Mouse (Mus musculus) brain, embryonic 14.5 days (tissue): ENCODE data around the gene Art3. TPM values are rescaled to one million over a fixed set of nuclear protein-coding genes. Genes with fewer than 3 reads are reported as not detected.

Source experiments
- DNase-seq: peaks from one replicate; pipeline ENCODE4 v3.0.0-alpha.2; 2011; ENCODE audit warnings: low read depth
- CTCF ChIP-seq: fragments of 200-500 bp; IDR thresholded peaks from 2 replicates; pipeline ENCODE4 v1.5.1; 2012; ENCODE audit warnings: inconsistent platforms, mild to moderate bottlenecking, moderate library complexity, borderline replicate concordance; ENCODE audit not compliant: insufficient read depth, insufficient read length; ENCODE audit errors: extremely low read depth
- POLR2A ChIP-seq: fragments of 200-500 bp; IDR thresholded peaks from 2 replicates; pipeline ENCODE4 v1.6.1; 2012; ENCODE audit warnings: mild to moderate bottlenecking, inconsistent platforms, borderline replicate concordance; ENCODE audit not compliant: poor library complexity, insufficient read depth, insufficient read length, severe bottlenecking; ENCODE audit errors: extremely low read depth
- polyA plus RNA-seq: library from polyadenylated mRNA; depleted of rRNA; stranded (reverse); fragments of >200 nt; gene quantifications from 2 replicates; pipeline ENCODE4 v1.2.3, GENCODE M21; 2012

The Art3 gene
- polyA plus RNA-seq, 1 experiment = 3.8 TPM

- no peak for TF ChIP-seq CTCF
- TF ChIP-seq POLR2A = no peak
- DNase-seq = no peak
Observed at GRCm38 (mm10) chr5:92409361-92410155, 77.9 kb downstream of the Art3 start.

GRCm38 (mm10) chr5:92410486-92410885, 78.9 kb downstream of the Art3 start:
- no peak for DNase-seq
- TF ChIP-seq POLR2A (no peak), CTCF (no peak)

GRCm38 (mm10) chr5:92411461-92412140, 80.0 kb downstream of the Art3 start:
- DNase-seq = no peak
- TF ChIP-seq CTCF (no peak), POLR2A (no peak)

GRCm38 (mm10) chr5:92413271-92413981, 81.8 kb downstream of the Art3 start:
- no peak for DNase-seq
- TF ChIP-seq POLR2A (no peak), CTCF (no peak)

- TF ChIP-seq POLR2A (no peak), CTCF (no peak)
- no peak for DNase-seq
Observed at GRCm38 (mm10) chr5:92413982-92414375, 82.4 kb downstream of the Art3 start.

GRCm38 (mm10) chr5:92424126-92424525, 92.5 kb downstream of the Art3 start:
- no peak for DNase-seq
- TF ChIP-seq POLR2A (no peak), CTCF (no peak)

- TF ChIP-seq POLR2A (no peak), CTCF (no peak)
- peak; percentile 21 for DNase-seq
Observed at GRCm38 (mm10) chr5:92430723-92431122, 99.1 kb downstream of the Art3 start.

- no peak for TF ChIP-seq POLR2A
- TF ChIP-seq CTCF = no peak
Observed at GRCm38 (mm10) chr5:92431611-92432010, 100.0 kb downstream of the Art3 start.

GRCm38 (mm10) chr5:92434070-92434469, 102.4 kb downstream of the Art3 start:
- DNase-seq = peak; percentile 15
- TF ChIP-seq CTCF (no peak), POLR2A (no peak)

More at GRCm38 (mm10) chr5:92431611-92432010, 100.0 kb downstream of the Art3 start:
- DNase-seq = peak; percentile 77

- no peak for DNase-seq
- TF ChIP-seq POLR2A = no peak
- no peak for TF ChIP-seq CTCF
Observed at GRCm38 (mm10) chr5:92434571-92434985, 103.0 kb downstream of the Art3 start.

- DNase-seq = peak; percentile 99
- TF ChIP-seq CTCF (no peak), POLR2A (peak; percentile 81; the same call in 1 of the 2 replicates)
Observed at GRCm38 (mm10) chr5:92435025-92435584, 103.5 kb downstream of the Art3 start, which contains the start of gene Nup54. Gene Nup54, minus strand, starts transcription at chr5:92435219.
